Mouse (Mus musculus) lung, postnatal 14 days (tissue): ENCODE results near the gene Washc3.

Experiments
- DNase-seq: peaks from one replicate; pipeline ENCODE4 v3.0.0; 2021

Washc3 gene

DNA sequence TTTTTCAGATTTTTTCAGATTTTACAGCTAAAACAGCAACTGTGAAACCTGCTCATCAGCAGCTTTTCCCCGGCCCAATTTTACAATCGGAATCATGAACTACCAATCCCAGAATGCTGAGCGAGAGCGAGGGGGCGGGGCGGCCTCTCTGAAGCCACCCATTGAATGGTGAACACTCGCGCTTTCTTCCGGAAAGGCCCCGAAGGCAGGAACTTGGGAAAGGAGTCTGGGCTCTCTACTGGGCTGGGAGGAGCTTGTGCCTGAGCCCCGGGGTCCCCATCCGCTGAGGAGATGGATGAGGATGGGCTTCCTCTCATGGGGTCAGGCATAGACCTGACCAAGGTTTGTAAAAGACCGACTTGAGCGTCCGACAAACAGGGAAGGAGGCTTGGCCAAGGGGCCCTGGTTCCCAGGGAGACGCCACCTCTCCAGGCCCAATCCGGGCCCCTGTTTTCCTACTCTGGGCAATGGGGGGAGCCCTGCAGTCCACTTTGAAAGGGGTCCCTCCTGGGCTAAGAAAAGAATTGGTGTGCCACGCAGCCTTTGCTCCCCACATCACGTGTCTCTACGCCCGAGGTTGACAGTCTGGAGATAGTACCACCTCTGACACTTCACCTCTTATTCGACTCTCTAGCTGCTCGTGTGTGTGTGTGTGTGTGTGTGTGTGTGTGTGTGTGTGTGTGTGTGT is at the start of gene Washc3:
Gene Washc3, plus strand, starts transcription at position 143 of the 688 bp plus-strand sequence.
- DNase-seq, result peak; percentile 91

DNA sequence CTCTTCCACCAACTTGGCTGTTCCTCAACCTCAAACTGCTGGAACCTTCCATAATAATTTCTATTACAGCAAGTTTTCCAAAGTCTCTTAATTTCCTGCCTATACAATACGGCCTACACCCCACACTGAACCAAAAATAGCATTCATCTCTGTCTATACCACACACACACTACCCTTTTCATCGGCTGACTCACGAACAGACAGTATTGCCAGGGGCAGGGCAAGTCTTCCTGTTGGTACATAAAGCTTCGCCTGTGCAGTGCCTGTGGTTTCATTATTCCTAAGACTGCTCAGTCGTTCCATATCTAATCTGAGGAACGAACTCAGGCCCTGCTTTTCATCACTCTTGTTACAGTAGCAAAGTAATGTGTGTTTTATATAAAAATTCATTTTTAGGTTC is 49.2 kb upstream of the Washc3 start:
- DNase-seq, result no peak

DNA sequence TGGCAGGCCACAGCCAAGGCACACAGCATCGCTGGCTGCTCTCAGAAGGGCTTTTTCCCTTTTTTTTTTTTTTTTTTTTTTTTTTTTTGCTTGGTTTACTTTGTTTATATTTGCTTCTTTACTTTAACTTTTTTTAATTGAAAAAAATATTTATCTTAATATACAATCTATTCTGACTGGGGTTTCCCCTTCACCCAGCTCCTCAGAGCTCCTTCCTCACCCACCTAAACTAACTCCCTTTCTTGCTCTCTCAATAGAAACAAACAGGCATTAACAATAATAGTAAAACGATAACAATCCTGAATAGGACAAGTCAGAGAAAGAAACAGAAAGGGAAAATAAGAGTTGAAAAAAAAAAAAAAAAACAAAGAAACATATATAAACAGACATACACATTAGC is 38.8 kb upstream of the Washc3 start:
- no peak for DNase-seq

DNA sequence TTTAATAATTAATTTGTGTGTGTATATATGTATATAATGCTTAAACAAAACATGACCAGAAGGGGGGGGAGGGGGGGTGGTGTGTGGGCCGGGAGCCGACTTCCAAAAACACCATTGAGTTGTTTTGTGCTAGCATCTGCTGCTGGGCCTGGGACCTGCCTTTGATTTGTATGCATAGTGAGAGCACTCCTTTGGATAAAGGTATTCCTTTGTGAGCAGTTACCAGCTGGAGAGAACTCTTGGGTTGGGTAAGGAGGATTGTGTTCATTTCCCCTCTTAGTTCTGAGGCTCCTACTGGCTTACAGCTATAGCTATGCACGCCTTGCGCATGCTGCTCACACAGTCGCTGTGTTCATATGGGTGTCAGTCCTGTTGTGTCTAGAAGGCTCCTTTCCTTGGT is 38.2 kb upstream of the Washc3 start:
- DNase-seq, result no peak

DNA sequence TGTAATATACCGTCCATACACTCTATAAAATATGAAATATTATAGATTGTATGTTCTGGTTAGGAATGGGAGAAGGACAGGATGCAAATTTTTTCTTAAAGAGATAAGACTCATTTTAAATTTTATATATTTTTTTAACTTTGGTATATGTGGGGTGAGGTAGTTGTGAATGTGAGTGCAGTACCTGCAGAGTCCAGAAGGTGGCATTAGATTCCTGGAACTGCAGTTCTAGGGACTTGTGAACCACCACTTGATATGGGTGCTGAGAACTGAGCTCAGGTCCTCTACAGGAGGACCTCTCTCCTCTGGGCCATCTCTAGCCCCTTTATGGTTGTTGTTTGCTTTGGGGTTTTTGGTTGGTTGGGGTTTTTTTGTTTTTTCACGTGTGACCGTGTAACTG is 34.7 kb upstream of the Washc3 start:
- DNase-seq, result peak; percentile 6

DNA sequence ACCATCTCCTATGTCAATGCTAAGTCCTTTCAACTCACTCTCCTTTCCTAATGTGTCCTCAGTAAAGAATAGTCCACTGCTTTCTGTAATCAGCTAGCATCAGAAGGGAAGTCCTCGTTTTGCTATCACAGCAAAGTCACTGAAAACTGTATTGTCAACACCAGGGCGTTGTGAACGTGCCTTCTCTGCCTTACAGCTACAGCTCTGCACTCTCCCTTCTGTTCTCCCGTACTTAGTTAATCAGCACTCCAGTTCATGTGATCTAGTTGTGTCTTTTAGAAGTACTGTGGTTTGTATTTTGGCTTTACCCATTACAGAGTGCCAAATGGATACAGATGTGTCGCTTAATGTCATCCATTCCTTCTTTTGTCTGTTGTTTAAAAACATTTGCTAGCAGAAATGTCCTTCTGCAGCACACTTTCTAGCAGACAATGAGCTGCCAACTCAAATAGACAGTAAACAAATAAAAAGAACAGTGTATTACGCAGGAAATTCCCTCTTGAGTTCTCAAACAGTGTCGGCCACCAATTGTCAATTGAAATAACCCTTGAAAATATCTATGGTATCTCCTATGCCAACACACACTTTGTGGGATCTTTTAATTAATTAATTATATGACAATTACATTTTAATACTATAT is 33.3 kb upstream of the Washc3 start:
- DNase-seq, result no peak

DNA sequence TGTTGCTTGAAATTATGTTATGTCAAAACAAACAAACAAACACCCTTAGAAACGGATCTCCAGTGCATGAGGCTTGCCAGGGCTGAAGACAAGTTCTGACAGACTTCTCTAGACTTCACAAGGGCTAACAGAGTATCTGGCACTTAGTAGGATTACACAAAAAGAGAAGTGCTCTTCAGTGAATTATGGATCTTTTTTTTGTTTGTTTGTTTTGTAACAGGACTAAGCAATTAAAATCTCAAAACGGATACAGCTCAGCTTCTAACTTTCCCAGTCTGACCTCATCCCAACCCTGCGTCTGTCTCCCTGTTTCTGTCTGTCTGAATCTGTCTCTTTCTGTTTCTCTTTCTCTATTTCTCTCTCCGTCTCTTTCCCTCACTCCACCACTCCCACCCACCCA is 352 bp upstream of the Washc3 start:
- peak; percentile 5 for DNase-seq

DNA sequence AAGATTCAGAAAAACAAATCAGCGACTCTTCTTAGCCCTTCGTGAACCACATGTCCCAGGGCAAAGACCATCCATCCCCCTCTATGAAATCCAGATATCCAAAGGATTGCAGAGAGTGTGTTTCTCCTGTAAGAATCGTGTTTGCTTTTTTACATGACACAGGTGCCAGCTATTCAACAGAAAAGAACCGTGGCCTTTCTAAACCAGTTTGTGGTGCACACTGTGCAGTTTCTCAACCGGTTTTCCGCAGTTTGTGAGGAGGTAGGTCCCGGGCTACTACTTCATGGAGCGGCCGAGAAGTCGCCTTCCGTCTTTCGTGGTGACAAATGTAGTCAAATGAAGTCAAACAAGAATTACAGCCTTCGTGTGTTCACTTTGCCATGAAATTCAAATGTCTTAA is 757 bp downstream of the Washc3 start:
- DNase-seq, result no peak

DNA sequence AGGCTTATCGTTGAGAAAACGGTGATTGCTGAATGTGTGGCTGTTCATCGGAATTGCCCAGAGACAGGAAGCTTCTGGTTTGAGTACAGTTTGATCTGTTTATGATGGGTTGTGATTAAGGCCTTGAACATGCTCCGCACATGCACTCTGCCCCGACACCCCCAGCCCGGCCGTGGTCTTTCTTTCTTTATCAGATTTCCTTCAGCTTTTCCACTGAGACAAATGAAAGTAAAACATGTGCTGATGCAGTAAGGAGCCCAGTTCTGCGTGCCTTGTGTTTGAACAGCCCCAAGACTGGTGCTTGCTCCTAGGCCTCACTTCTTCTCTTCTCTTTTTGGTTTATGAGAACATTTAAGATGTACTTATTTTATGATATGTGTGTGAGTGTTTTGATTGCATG is 1.7 kb downstream of the Washc3 start:
- no peak for DNase-seq

DNA sequence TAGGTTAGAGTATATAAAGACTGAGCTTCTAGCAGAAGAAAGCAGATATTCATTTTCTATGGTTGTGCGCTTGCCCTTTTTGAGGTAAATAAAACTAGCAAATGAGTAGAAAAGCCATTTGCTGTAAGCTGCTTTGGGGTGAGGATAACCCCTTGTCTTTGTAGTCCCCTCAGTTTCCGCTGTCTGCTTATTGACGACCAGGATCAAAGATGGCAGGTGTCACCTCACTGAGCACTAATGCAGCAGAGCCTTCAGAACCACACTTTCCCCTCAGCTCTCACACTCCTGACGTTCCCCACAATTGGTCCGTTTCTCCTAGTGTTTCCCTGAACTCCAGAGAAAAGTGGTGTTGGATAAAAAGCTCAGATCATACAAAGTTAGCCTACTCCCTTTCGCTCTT is 2.3 kb downstream of the Washc3 start:
- no peak for DNase-seq

DNA sequence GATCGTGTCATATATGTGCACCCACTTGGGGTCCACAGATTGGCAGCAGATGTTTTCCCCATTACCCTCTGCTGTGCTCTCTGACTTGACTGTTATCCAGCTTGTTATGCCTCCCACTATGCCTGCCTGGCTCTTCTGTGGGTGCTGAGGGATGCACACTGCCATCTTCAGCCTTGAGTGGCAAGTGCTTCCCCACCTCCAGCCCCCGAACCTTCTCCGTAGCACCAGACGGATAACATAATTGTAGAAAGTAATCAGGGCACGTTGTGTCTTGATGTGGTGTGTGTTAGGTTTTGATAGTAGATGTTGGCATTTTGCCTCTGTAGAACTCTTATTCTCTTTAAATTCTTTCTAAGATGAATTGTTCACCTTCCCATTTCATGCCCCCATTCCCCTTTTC is 11.8 kb downstream of the Washc3 start:
- no peak for DNase-seq

DNA sequence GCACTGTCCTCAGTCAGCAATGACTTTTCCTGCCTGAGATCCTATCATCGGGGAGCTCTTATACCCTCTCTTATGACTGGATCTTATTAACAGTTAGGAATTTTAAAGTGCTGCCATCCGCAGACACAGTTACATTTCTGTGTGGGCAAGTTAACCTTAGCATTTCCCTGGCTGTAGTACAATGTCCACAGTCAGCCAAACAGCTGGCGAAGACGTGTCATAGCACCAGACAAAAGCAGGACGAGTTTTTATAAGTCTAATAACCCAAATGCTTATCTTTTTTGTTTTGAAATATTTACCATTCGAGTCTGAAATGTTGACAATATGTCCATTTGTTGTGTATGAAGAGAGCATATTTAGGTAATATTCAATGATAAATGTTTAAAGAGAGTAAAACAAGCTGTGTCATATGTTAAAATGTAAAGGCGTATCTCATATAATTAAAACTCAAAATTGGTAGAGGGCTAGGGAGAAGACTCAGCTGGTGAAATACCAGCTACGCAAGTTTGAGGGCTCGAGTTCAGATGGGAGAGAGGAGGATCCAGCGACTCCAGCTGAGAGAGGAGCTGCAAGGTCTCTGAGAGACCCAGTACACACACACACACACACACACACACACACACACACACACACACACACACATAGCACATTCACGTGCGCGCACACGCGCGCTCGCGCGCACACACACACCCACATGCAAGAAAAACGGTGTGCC is 14.1 kb downstream of the Washc3 start:
- DNase-seq, result no peak

DNA sequence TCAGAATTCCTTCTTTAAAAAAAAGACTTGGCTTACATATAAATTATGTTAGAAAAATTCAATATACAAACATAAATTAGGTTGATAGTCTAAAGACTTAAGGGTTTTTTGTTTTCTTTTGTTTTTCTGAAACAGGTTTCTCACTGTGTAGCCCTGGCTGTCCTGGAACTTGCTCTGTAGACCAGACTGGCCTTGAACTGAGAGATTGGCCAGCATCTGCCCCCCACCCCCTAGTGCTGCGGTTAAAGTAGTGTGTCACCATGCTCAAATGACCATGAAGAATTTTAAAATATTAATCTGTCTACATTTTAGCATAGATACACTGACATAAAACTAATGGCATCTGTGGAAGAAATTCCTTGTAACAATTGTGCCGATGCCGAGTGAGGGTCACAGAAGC is 17.3 kb downstream of the Washc3 start:
- no peak for DNase-seq

DNA sequence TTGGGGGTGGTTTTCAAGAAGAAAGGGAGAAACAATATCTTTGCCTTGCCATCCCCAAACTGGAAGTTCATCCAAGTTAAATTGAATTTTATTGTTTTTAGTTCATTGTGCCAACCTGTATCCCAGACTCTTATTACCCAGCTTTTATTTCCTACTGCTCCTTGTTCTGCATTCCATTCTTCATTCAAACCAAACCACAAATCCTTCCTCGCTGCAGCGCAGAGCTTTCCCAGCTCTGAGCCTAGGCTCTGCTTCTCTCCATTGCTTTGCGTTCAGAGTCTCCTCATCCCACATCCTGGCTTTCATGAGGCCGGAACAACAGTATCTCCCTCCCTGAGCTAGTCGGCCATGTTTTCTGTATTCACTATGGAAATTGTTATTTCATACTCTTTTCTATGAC is 20.8 kb downstream of the Washc3 start:
- no peak for DNase-seq

DNA sequence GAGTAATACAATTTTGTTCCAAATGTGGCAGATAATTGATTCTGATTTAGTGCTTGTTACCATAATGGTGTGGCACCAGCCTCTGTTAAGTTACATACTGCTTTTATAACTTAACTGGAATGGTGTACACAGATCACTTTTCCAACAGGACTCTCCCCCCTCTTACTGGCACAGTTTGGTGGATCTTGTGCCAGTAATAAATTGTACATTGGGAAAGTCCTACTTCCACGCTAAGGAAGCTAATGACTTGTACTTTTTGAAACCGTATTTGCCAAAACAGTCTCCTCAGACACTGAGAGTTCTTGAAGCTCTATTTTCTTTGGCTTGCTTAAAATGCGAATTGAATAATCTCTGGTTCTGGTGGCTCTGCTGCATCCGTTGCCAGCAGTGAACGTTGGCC is 24.5 kb downstream of the Washc3 start:
- no peak for DNase-seq

DNA sequence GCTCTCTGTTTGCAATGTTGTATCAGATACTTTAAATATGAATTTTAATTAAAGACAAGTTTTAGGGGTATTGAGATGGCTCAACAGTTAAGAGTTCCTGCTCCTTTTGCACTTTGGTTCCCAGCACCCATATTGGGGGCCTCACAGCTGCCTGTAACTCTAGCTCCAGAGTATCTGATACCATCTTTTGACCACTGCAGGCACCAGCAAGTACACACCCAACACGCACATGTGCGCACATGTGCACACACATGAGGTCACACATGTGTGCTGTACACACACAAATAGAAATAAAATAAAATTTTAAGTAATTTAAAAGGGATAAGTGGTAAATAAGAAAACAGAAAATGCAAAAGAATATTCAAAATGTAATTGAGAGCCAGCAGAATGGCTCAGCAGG is 27.1 kb downstream of the Washc3 start:
- DNase-seq, result no peak

DNA sequence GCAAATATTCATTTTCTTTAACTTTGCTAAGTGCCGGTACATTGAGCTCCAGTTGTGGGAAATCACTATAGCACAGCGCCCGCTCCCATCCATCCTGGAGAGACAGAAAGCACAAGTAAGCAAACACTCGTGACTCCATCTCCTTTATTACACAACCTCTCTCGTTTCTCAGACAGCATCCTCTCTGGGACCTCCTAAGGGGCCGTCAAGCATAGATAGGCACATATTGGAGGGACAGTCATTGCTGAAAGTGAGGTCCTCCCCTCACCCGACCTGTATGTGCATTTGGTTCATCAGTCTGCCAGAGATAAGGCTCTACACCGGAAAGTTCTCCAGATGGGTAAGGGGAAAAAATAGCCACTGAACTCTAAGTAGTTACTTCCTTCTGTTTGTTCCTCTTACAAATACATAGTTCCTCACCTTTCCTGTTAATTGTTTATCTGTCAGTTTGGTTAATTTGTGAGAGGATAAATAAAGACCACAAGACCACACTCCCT is 27.7 kb downstream of the Washc3 start:
- DNase-seq, result no peak

DNA sequence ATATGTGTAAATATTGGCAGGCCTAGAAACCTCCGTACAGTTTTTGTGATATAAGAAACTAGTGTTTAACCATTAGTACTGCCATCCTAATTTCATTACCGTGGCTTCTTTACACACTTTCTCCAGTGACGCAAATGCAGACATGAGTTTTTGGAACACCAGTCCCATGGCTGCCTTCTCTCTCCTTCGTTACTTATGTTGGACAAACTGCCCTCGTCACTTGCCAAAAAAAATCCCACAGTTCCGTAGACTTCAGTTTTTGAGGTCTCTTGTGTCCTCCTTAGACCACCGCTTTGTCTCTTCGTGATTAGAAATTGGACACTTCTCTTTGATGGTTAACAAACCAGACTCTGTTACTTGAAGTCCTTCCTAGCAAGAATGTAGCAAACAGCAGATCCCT is 30.8 kb downstream of the Washc3 start:
- no peak for DNase-seq

DNA sequence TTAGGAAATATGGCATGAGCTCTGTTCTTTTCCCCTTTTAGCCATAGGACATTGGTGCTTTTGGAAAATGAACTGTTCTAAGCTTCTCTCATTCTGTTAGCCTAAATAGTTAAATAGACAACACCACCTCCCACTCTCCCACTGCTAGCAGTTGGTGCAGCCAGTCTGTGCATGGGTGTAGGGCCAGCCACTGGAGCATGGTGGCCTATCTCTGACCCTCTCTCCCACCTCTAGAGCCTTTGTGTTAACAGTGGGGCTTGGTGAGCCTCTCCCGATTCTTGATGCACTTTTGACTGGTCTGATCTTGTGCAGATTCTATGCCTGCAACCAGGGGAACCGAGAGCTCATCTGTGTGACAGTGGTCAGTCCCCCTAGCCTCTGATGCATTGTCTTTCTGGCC is 31.9 kb downstream of the Washc3 start:
- no peak for DNase-seq

DNA sequence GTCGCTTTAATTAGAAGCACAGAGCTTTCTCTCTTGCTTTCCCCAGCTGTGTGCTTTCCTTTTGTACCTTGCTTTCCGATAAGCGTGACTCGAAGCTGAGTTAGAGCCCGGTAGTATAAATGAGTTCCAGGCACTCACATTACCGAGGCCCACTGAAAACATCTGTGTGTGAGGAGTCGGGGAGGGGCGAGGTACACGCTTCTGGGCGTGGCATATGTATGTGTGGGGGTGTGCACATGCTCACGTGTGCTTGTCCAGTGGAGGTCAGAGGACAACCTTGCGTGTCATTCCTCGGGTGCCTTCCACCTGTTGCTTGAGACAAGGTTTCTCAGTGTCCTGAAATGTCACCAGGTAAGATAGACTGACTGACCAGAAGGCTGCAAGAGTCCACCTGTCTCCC is 43.8 kb downstream of the Washc3 start:
- DNase-seq, result no peak

DNA sequence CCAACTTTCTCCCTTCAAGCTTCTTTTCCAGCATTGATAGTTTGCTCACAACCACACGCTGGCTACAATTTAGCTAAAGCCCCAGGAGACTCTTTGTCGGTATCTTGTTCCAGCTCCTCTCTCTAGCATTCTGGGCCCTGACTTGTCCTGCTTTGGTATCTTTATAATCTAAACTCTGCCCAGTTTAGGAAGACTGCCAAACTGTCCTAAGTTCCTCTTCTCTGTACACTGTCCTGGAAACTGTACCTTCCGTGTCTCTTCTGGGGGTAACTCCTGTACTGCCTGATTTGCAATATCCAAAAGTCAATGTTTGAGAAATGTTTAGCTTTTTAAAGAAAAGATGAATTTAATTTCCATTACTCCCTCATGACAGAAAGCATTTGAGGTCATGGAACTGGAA is 49.4 kb downstream of the Washc3 start:
- no peak for DNase-seq

DNA sequence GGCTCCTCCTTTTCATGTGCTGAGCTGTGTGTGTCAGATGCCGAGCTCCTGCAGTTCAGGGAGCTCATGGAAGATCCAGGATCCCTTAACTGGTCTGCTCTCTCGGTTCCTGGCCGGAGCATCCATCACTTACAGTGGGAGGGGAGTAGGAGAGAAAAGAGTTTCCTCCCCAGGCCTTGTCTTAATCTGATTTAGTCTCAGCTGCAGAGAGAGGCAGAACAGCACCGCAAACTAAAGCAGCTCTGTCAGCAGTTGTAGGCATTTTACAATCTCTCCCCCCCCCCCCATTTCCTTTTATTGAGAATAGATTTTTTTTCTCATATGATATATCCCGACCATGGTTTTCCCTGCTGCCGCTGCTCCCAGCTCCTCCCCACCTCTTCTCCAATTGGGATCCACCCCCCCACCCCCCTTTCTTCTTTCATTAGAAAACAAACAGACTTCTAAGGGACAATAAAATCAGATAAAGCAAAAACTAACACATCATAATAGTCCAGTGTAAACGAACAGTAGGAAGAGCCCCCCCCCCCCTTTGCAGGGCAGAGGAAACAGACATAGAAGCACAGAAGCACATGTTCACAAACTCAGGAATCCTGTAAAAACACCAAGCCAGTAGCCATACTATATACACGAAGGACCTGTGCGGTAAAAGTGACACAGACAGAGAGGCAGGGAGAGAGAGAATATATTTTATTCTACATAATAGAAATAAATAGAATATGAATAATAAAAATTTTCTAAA is 51.4 kb downstream of the Washc3 start:
- DNase-seq, result no peak

DNA sequence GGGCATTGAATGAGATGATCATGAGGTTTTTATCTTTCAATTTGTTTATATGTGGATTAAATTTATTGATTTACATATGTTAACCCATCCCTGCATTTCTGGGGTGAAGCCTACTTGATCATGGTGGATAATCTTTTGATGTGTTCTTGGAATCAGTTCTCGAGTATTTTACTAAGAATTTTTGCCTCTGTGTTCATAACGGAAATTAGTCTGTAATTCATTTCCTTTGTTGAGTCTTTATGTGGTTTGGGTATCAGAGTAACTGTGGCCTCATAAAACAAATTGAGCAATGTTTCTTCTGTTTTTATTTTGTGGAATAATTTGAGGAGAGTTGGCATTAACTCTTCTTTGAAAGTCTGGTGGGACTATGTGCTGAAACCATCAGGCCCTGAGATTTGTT is 54.7 kb downstream of the Washc3 start:
- DNase-seq, result no peak

DNA sequence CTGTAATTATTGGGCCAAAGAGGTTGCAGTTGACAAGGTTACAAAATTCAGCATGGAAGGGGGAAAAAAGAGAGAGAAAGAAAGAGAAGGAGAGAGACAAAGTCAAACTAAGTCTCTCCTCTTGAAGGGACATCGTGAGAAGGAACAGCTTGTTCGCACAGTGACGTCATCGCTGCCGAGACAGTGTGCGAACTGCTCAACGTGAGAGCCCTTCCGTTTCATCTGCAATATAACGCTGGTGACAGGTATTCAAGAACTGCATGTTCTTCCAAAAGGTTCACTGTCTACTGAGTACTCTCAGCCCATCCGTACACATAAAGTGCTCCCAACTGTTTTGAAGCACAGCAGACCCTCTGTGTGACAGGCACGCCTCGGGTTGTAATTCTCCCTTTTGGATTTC is 59.4 kb downstream of the Washc3 start:
- DNase-seq, result peak; percentile 39
